Mouse (Mus musculus) cortical plate, adult 2 months (tissue): ENCODE results near the gene Car10.

Source experiments
- CTCF ChIP-seq: fragments of 200-500 bp; IDR thresholded peaks from 2 replicates; pipeline ENCODE4 v1.5.1; 2011; ENCODE audit warnings: mild to moderate bottlenecking, control low read depth, low read length; ENCODE audit not compliant: insufficient read depth; ENCODE audit errors: extremely low read depth
- POLR2A ChIP-seq: fragments of 200-500 bp; IDR thresholded peaks from 2 replicates; pipeline ENCODE4 v1.6.1; 2011; ENCODE audit warnings: mild to moderate bottlenecking, low read length, control low read depth; ENCODE audit not compliant: insufficient read depth; ENCODE audit errors: extremely low read depth

DNA sequence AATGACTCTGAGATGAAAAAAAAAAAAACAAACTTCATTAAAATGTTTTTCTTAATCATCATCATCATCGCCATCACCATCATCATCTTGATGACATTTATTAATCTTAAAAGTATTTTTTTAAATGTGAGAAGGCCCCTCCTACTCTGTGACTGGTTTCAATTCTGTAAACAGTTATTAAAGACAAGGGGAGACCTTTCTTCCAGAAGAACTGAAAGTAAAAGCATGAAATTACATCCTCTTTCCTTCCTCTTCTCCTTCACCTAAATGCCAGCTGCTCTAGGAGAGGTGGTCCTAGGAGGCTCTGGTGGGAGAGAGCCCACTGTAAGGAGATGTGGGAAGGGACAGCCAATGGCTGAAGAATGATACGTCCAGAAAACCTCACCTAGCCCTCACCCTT, 415.0 kb downstream of the Car10 start:
- no peak for TF ChIP-seq CTCF
- no peak for TF ChIP-seq POLR2A
